Mouse (Mus musculus): ENCODE measurements around the gene Shroom3. TPM values are rescaled to one million over a fixed set of nuclear protein-coding genes. Genes with fewer than 3 reads are reported as not detected.

The Shroom3 gene
- total RNA-seq, 2 experiments from 2014 or later: 0.50 to 1.9 TPM

DNA sequence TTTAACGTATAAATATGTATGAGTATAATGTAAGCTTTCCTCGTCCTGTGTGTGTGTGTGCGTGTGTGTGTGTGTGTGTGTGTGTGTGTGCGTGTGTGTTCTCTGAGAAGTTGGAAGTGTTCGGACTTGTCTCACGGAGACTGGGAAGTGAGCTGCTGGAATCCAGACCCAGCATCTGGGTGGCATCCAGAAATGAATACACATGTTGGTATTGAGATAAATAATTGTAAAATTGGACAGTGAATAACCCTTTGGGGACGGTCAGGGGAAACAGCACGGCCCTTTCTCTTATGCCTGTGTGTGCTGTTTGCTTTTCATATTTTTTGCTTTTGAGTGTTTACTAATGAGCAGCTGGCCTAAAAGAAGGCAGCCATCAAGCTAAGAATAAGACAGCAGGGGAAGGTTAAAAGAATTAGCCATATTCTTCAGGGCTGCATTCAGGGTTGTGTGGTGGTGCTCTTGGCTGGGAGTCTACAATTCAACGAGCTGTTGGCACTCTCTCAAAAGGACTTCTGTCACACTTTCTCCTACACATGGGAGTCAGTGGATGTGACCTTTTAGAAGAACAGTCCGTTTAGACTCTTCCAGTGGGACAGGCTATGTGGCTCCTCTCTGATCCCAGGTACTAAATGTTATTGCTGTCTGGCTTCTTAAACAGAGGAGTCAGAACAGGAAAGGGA is 11.2 kb downstream of the Shroom3 start:
- no peak for ATAC-seq (replicated peaks; ENCODE audit: low FRiP score, low TSS enrichment, poor library complexity, severe bottlenecking)

DNA sequence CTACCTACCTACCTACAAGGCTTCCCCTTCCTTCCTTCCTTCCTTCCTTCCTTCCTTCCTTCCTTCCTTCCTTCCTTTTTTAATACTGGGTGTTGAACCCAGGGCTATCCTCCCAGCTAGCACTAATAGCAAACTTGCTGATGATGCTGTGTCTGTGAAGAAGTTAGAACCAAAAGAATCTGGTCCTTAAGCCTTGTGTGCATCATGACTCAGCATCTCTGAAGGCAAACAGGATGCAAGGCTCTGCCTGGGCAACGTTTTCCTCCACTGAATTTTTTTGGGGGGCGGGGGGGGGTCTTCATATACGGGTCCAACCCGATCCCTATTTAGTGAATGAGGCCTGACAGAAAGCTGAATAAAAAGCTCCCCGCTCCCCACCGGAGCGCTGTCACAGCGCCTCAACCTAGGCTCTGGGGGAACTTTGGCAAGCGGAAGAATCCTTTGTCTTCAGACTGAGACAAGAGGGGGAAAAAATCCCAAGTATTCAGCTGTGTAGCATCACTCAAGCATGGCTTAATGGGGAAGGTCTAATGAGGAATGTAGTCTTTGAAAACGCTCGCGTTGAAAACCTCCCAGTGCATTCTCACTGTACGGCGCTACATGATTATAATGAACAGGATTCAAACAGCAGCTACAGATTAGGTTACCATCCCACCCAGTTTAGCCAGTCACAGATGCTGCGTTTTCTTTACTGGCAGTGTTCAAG is 15.0 kb downstream of the Shroom3 start:
- no peak for ATAC-seq (replicated peaks; ENCODE audit: low FRiP score, low TSS enrichment, poor library complexity, severe bottlenecking)

DNA sequence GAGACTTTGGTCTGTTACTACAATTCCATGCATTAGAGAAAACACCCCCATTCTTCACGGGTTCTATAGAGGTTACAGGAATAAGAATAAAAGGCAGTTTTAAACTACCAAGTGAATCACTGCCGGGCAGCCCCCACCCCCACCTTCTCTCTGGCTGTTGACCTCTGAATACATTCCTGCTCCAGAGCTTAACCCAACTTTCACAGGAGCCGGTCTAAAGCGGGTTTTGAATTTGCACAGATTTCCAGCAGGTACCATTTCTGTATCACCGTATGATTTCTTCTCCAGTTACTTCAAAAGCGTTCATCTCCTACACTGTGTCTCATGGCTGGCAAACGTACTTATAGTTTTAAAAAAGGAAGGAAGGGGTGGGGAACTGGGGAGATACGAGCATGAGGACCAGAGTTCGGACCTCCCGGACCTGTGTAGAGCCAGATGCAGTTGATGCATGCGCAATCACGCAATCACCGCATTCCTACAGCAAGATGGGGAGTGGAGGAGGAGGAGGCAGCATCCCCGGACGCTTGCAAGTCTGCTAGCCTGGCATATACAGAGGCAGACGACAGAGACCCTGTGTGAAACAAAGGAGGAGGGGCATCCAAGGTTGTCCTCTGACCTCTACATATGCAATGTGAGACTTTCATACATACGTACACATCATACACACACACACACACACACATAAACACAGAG is 15.7 kb downstream of the Shroom3 start:
- ATAC-seq (replicated peaks; ENCODE audit: low FRiP score, low TSS enrichment, poor library complexity, severe bottlenecking): no peak

DNA sequence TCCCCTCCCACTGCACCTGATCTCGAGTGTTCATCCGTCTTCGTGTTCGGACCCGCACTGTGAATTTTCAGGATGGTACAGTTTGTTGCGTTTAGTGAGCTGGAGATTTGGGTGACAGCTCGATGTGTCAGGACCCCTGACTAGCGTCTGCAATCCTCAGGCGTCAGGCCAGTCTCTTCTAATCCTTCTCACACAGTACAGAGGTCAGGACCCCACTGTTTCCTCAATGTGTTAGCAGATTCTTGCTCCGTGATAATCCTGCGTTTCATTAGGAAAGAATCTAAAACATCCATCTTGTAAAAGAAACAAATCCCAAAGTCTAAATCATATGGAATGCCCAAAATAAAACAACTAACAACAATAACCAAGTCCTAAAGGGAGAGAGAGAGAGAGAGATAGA is 18.5 kb downstream of the Shroom3 start:
- ATAC-seq (replicated peaks; ENCODE audit: low FRiP score, low TSS enrichment, poor library complexity, severe bottlenecking): no peak

DNA sequence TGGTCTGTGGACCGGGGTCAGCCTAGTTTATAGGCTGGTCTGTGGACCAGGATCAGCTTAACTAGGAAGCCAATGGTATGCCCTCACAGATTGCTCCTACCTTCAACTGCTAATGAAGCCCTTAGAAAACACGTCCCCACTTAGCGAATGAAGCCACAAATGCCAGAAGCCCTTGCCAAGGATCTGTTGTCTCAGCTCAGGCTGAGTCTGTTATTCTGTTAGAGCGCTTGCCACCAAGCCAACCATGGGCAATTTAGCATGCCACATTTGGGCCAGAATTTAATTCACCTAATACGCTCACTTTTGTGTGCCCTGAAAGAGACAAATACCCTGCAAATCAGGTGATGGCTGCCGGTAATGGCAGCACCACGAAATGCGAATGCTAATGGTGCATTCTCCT is 20.4 kb downstream of the Shroom3 start:
- ATAC-seq (replicated peaks; ENCODE audit: low FRiP score, low TSS enrichment, poor library complexity, severe bottlenecking): no peak

DNA sequence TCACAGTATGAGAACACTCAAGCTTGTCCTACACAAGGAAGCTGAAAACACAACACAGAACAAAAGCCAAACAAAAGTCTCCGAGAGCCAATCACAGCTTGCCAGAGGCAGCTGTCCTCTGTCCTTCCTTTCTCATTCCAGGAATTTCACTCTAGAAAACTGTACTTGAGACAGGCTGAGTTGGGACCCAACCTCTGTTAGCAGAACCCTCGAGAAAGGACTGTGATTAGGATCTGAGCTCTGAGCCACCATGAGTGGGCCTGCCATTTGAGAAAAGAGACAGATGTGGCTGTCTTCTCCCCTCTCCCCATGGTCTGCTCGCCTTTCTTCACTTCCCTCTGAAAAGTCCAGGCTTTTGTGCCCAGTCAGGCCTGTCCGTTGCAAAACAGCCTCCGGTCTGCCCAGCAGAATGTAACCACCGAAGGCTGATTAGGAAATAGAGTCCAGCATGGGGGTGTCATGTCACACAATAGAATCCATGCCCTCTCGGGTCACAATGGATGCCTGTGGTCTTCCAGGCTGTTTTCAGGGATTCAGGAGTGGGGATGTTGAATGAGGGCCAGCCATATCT is 24.8 kb downstream of the Shroom3 start:
- no peak for ATAC-seq (replicated peaks; ENCODE audit: low FRiP score, low TSS enrichment, poor library complexity, severe bottlenecking)

DNA sequence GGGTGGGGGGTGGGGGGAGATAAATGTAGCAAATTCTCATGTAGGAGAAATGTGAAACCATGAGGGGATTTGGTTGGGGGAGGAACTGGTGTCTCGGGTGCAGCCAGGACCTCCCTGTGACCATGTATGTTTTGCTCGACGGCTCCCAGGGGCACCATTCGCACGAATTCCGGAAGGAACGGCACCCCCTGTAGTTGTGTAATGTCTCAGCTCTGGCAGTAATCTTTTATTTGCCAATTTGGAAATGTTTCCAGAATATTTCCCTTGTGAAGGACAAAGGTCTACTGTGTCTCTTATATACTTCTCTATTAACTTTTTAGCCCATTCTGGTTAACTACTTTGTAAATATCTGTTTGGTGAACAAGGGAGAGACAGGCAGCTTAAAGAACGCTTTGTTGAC is 27.5 kb downstream of the Shroom3 start:
- no peak for ATAC-seq (replicated peaks; ENCODE audit: low FRiP score, low TSS enrichment, poor library complexity, severe bottlenecking)

DNA sequence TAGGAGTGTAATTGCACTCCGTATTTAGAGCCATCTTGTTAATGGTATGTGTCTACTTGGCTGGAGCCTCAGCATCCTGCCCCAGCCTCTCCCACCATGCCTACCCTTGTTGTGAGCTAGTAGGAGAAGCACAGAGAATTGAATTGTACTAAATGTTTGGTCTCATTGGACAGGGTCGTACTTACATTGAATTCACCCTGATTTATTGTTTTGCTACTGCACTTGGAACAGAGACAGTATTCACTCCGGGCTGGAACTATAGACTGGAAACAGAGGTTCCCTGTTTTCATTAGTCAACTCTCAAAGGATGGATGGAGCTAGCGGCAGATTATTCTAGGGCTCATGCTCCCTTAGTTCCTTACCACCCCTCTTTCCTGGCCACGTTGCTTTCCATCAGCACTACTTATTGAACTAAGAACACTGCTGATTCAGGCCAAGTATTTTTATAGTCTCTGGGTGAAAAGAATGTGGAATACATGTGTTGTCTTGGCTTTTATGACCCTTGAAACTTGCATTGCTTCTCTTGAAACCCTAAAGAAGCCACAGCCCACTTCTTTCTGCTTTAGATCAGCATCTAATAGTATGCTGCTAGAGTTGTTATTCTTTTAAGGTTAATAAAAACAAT is 28.5 kb downstream of the Shroom3 start:
- no peak for ATAC-seq (replicated peaks; ENCODE audit: low FRiP score, low TSS enrichment, poor library complexity, severe bottlenecking)

DNA sequence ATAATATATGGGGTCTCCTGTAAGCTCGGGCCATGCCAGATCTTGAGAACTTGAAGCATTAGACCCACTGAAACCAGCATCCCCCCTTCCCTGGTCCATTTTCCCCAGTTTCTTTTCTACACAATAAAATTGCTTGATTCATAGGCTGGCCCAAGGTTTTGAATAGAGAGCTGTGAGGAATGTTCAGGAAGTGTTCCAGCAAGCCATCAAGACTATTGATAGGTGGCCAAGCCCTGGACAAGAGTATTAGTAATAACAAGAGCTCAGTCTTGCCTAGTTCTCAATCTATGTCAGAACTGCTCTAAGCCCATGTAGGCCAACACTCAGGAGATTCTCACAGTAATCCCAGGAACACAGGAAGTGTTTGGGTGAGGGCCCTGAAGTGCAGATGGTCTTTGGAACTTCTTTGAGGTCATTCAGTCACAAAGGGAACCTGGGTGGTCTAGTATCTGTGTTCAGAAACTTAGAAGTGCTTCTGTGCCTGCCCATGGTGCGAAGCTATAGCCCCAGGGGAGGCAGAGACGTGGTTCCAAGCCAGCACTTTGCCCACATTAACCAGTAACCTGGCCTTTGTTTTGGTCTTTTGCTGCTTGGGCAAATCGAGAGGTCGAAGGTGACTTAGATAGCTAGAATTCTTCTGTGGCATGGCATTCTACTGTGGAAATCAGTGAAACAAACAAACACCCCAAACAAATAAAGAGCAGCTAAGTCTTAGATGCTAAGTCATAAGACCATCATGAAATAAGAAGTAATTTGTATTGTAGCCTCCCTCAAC is 29.6 kb downstream of the Shroom3 start:
- no peak for ATAC-seq (replicated peaks; ENCODE audit: low FRiP score, low TSS enrichment, poor library complexity, severe bottlenecking)

DNA sequence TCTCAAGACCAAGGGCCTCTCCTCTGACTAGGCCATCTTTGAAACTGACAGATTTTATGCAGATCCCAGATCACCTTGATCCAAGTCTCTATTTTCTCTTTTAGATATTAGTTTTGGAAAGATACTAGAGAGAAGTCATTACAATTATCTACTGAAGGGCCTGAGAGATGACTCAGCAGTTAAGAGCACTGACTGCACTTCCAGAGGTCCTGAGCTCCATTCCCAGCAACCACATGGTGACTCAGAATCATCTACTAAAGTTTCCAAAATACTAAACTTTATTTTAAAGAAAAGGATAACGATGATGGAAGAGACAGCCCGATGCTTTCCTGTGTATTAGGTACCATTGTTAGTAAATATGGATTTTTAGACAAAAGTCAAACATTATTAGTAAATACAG is 31.7 kb downstream of the Shroom3 start:
- no peak for ATAC-seq (replicated peaks; ENCODE audit: low FRiP score, low TSS enrichment, poor library complexity, severe bottlenecking)

DNA sequence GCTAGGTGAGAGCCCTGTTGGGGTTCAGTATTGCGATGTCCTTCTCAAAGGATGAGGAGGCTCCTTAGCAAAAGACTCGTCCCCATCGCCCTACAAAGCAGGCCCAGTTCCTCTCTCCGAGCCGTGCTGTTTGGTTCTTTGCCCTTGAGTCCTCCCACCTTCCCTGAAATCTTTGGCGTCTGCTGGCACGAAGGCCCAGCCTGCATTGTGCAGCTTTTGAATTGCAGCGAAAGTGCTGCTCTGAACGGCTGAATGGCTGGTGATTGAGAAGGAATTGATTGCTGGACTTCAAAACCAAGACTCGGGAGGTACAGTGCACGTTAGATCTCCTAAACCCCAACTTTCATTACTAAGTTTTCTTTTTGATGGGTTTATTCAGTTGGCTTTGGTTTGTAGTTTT is 32.1 kb downstream of the Shroom3 start:
- ATAC-seq (replicated peaks; ENCODE audit: low FRiP score, low TSS enrichment, poor library complexity, severe bottlenecking): no peak

DNA sequence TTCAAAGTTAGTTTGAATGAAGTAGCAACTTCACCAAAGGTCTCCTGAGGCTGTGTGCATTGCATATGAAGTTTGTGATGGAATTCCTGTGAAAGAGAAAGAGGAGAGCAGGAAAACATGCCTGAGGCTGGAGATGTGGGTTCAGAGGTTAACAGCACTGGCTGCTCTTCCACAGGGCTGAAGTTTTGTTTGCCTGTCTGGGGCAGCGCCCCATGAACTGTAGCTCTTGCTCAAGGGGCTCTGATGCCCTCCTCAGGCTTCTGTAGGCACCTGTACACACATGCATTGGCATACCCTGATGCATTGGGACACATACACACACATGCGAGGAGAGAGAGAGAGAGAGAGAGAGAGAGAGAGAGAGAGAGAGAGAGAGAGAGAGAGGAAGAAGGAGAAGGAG is 32.7 kb downstream of the Shroom3 start:
- ATAC-seq (replicated peaks; ENCODE audit: low FRiP score, low TSS enrichment, poor library complexity, severe bottlenecking): no peak

DNA sequence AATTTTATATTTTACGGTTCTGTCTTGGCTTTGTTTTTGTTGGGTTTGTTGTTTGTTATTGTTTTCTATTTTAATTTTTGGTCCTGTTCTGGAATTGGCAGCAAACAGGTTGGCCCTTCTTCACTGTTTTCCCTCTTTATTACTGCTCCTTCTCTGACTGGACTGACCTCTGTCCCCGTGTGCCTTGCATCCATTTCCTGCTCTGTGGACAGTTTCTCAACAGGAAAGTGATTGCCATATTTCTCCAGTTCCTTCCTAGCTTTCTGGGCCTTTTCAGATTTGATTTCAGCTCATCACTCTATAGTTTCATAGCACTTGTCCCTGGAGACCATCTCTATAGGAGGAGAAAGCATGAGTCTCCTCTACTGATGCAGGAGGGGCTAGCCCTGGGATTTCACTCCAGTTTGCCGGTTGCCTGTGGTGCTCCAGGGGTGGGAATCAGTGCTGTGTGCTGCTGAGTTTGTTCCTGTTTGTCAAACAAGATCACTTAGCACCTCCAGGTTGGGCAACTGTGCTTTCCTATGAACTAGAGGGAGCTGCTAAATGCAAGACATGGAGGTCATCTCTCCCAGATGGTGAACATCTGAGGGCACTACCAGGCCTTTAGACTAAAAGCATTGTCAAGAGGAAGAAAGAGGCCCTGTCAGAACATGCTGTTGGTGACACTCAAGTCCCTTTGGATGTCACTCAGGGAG is 34.6 kb downstream of the Shroom3 start:
- ATAC-seq (replicated peaks; ENCODE audit: low FRiP score, low TSS enrichment, poor library complexity, severe bottlenecking): no peak

DNA sequence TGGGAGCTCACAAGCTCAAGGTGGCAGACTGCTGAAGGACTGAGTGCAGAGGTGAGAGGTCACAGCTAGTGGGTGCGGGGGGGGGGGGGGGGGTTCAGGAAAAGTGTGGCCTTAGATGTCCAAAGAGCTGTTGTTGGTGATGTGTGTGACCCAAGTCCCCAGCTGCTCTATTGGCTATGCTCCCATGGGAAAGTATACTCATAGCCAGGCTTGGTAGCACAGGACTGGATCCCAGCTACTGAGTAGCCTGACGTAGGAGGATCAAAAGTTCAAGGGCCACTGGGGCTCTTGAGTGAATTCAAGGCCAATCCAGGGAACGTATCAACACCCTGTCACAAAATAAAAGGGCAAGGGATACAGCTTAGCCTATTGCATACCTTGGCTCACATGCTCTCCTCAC is 35.6 kb downstream of the Shroom3 start:
- ATAC-seq (replicated peaks; ENCODE audit: low FRiP score, low TSS enrichment, poor library complexity, severe bottlenecking): no peak

DNA sequence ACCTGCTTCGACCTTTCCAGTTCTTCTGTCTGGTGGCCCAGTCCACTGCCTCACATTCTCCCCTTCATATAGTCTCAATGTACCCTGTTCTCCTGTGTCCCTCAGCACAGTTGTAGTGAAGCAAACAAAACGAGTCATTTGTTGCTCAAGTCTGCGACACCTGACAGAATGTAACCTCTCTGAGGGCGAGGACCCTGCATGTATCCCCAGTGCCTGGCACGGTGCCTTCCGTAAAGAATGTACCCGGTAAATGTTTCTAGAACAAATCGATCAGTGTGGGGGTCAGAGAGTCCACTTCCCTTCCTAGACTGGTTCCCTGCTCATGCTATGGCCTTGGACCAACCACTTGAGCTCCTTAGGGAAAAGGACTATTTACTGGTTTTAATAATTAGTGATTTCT is 38.4 kb downstream of the Shroom3 start:
- no peak for ATAC-seq (replicated peaks; ENCODE audit: low FRiP score, low TSS enrichment, poor library complexity, severe bottlenecking)

DNA sequence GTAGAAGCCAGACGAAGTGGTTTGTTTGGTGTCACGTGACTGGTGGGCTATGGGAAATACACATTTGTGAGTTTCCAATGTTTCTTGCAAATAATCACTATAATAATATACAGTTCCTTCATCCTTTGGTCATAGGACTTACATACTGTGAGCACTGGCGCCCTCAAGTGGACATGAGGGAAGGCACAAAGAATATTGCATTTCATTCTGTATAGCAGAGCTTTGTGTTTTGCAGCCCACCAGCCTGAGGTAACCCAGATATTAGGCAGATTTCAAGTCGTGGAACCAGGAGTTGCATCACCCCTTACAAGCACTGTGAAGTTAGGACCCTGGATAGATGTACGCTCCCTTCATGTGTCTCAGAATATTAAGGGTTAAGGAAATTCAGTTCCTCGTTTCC is 42.7 kb downstream of the Shroom3 start:
- ATAC-seq (replicated peaks; ENCODE audit: low FRiP score, low TSS enrichment, poor library complexity, severe bottlenecking): peak; percentile 73

DNA sequence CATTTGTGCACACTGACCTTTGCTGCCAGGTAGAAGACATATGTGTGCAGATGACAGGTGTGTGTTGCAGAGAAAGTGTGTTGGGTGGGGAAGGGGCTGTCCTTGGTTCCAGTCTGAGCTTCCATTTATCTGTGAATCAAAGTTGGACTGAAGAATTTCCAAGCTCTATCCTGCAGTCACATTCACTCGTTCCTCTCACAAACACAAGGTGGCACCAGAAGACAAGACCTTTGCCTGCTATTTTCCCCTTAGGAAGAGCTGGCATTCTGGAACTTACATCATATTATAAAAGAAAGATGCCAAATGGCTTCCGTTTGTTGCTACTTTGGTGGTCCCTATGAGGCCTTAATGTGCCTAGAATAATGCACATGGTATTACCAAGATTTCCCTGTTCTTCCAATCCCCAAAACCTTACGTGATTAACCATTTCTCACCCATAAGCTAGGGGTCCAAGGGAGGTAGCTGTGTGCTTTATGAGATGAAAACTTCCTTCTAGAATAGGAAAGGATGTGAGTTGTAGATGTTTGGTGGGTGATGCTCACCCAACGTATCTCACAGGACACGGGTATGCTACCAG is 45.1 kb downstream of the Shroom3 start:
- ATAC-seq (replicated peaks; ENCODE audit: low FRiP score, low TSS enrichment, poor library complexity, severe bottlenecking): no peak

DNA sequence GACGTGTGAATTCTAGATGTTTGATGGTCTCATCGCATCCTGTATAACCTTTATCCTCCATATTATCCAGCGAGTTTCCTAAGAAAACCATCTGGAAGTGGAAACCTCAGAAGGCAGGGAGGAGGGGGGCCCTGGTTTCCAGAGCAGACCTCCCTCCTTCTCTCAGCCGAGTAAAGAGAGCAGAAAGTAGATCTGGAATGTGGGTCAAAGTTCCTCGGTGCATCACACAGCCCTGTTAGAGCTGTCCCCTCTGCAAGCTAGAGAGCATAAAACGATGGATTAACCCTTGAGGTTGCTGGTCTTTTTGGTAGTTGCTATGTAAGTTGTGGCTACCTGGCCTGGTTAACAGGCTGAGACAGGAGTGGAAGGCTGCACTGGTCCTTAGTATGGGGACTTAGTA is 46.0 kb downstream of the Shroom3 start:
- ATAC-seq (replicated peaks; ENCODE audit: low FRiP score, low TSS enrichment, poor library complexity, severe bottlenecking): no peak

Data from megakaryocyte-erythroid progenitor cell, adult 5-6 weeks (primary cell).